Mouse (Mus musculus): ENCODE measurements around the gene Ptpn7. TPM values are rescaled to one million over a fixed set of nuclear protein-coding genes. Genes with fewer than 3 reads are reported as not detected.

Gene Ptpn7
- total and polyA plus RNA-seq, 2 experiments from 2014 or later: 0.10 to 0.11 TPM

GRCm38 (mm10) chr1:135148996-135149395 lies 16.5 kb downstream of the Ptpn7 start:
- Histone ChIP-seq H3K4me1 (ENCODE audit: insufficient read depth, low read length) (peaks cover 18% of the 10 kb centered on the region; the same call in 1 of the 2 replicates), H3K9me3 (ENCODE audit: low read length) (no peaks in the 10 kb centered on the region), H3K27ac (peak overlapping the region; percentile 98), H3K4me2 (ENCODE audit: low read depth, low read length) (peak overlapping the region; percentile 87), H3K9ac (replicated peaks; ENCODE audit: low read length) (peak overlapping the region; percentile 100; the same call in 1 of the 2 replicates), H3K4me3 (ENCODE audit: low read length) (peak overlapping the region; percentile 99), H3K36me3 (ENCODE audit: insufficient read depth, low read length) (peaks cover 4% of the 10 kb centered on the region; the same call in 1 of the 2 replicates), H3K27me3 (ENCODE audit: insufficient read depth, low read length) (no peaks in the 10 kb centered on the region)
- TF ChIP-seq CTCF (IDR thresholded peaks at IDR 0.05; ENCODE audit: low read depth): no peak; the same call in 1 of the 2 replicates
- DNase-seq (ENCODE audit: low spot score) (peak; percentile 80), ATAC-seq (peak; percentile 21; the same call in 1 of the 2 replicates)
- WGBS: 22% methylated on average over 5 of the region's 5 CpGs

GRCm38 (mm10) chr1:135154011-135154410 lies 21.5 kb downstream of the Ptpn7 start:
- Histone ChIP-seq H3K4me3 (ENCODE audit: low read length) (no peak overlapping the region), H3K27ac (peak overlapping the region; percentile 89), H3K36me3 (ENCODE audit: insufficient read depth, low read length) (peaks cover 16% of the 10 kb centered on the region; the same call in 1 of the 2 replicates), H3K4me2 (ENCODE audit: low read depth, low read length) (peak overlapping the region; percentile 30; the same call in 1 of the 2 replicates), H3K27me3 (ENCODE audit: insufficient read depth, low read length) (no peaks in the 10 kb centered on the region), H3K9me3 (ENCODE audit: low read length) (no peaks in the 10 kb centered on the region), H3K4me1 (ENCODE audit: insufficient read depth, low read length) (peaks cover 12% of the 10 kb centered on the region; the same call in 1 of the 2 replicates), H3K9ac (replicated peaks; ENCODE audit: low read length) (peak overlapping the region; percentile 56)
- ATAC-seq: peak; percentile 5
- WGBS: 22% methylated on average over 11 of the region's 13 CpGs
- no peak for DNase-seq (ENCODE audit: low spot score)
- no peak for TF ChIP-seq CTCF (IDR thresholded peaks at IDR 0.05; ENCODE audit: low read depth)

DNA sequence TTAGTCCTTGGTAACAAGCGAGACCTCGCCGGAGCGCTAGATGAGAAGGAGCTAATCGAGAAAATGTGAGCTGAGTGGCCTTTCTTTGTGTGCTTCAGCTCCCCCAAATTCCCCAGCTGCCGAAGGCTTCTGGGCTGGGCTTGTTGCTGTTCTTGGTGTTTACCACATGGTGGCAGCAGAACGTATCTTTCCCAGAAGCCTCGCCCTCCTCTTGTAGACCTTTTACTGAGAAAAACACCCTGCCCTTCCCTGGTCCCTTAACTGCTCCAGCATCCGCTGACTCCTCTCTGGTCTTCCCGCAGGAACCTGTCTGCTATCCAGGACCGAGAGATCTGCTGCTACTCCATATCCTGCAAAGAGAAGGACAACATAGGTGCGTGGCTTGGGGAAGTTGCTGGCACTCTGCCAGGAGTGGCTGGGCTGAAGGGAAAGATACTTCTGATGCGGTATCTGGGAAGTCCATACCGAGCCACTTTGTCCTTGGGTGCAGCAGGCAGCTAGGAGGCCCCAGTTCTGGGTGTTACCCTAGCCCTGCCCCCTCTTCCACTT lies 22.0 kb downstream of the Ptpn7 start:
- TF ChIP-seq CTCF (IDR thresholded peaks at IDR 0.05; ENCODE audit: low read depth): peak; percentile 83
- Histone ChIP-seq H3K4me1 (ENCODE audit: insufficient read depth, low read length) (peaks cover 9% of the 10 kb centered on the region; the same call in 1 of the 2 replicates), H3K27me3 (ENCODE audit: insufficient read depth, low read length) (no peaks in the 10 kb centered on the region), H3K9ac (replicated peaks; ENCODE audit: low read length) (peak overlapping the region; percentile 56), H3K9me3 (ENCODE audit: low read length) (no peaks in the 10 kb centered on the region), H3K27ac (peak overlapping the region; percentile 89), H3K4me3 (ENCODE audit: low read length) (no peak overlapping the region), H3K36me3 (ENCODE audit: insufficient read depth, low read length) (peaks cover 16% of the 10 kb centered on the region; the same call in 1 of the 2 replicates), H3K4me2 (ENCODE audit: low read depth, low read length) (peak overlapping the region; percentile 30; the same call in 1 of the 2 replicates)
- peak; percentile 96 for DNase-seq (ENCODE audit: low spot score)
- 2% methylated on average over 14 of the region's 14 CpGs for WGBS
- ATAC-seq: peak; percentile 34

DNA sequence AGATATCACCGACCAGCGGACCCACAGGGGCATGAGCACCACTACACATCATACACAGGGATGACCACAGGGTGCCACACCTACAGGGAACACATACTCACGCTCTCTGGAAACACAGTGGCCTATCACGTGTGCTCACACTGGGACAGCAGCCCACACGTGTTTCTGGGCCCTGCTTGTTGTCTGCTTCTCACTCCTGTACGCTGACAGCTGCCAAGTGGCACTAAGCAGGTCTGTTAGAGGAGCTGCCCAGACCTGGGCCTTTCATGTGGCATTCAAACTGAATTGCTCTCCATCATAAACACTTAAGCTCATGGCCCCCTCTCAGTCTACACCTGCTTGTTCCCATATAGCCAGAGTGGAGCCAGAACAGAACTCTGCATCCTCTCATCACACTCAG lies 23.8 kb downstream of the Ptpn7 start:
- Histone ChIP-seq H3K27me3 (ENCODE audit: insufficient read depth, low read length) (no peaks in the 10 kb centered on the region), H3K4me3 (ENCODE audit: low read length) (no peak overlapping the region), H3K27ac (peak overlapping the region; percentile 65; the same call in 1 of the 2 replicates), H3K9me3 (ENCODE audit: low read length) (no peaks in the 10 kb centered on the region), H3K36me3 (ENCODE audit: insufficient read depth, low read length) (peaks cover 13% of the 10 kb centered on the region; the same call in 1 of the 2 replicates), H3K9ac (replicated peaks; ENCODE audit: low read length) (no peak overlapping the region), H3K4me1 (ENCODE audit: insufficient read depth, low read length) (no peaks in the 10 kb centered on the region), H3K4me2 (ENCODE audit: low read depth, low read length) (no peak overlapping the region)
- no peak for ATAC-seq
- DNase-seq (ENCODE audit: low spot score): no peak
- TF ChIP-seq CTCF (IDR thresholded peaks at IDR 0.05; ENCODE audit: low read depth): no peak
- 69% methylated on average over 6 of the region's 6 CpGs for WGBS

- ATAC-seq: peak; percentile 90
- Histone ChIP-seq H3K4me3 (ENCODE audit: low read length) (no peak overlapping the region), H3K4me2 (ENCODE audit: low read depth, low read length) (no peak overlapping the region), H3K27me3 (ENCODE audit: insufficient read depth, low read length) (no peaks in the 10 kb centered on the region), H3K36me3 (ENCODE audit: insufficient read depth, low read length) (peaks cover 12% of the 10 kb centered on the region; the same call in 1 of the 2 replicates), H3K4me1 (ENCODE audit: insufficient read depth, low read length) (no peaks in the 10 kb centered on the region), H3K9me3 (ENCODE audit: low read length) (no peaks in the 10 kb centered on the region), H3K9ac (replicated peaks; ENCODE audit: low read length) (no peak overlapping the region), H3K27ac (peak overlapping the region; percentile 84)
- no peak for TF ChIP-seq CTCF (IDR thresholded peaks at IDR 0.05; ENCODE audit: low read depth)
- peak; percentile 89 for DNase-seq (ENCODE audit: low spot score)
- 18% methylated on average over 5 of the region's 5 CpGs for WGBS
These were observed 26.1 kb downstream of the Ptpn7 start for GRCm38 (mm10) chr1:135158633-135159032.

DNA sequence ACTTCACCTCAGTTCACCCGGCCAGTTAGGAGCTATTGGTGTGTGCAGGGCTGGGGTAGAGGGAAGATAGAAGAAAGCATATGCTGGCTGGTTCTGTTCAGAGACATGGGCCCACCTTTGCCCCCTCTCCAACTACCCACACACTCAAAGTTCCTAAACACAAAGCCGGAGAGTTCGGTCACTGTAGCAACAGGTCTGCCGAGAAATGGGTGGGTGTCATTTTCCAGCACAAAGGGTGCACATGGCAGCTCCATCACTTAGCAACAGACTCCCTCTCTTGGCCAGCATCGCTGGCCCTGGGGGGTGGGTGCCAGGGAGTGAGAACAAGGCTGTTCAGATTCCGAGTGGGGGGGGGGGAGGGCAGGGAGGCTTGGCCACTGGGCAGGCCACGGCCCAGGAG lies 26.6 kb downstream of the Ptpn7 start:
- no peak overlapping the region for H3K9ac ChIP-seq (replicated peaks; ENCODE audit: low read length)
- peak overlapping the region; percentile 84 for H3K27ac ChIP-seq
- no peak overlapping the region for H3K4me3 ChIP-seq (ENCODE audit: low read length)
- H3K9me3 ChIP-seq (ENCODE audit: low read length): no peaks in the 10 kb centered on the region
- H3K4me2 ChIP-seq (ENCODE audit: low read depth, low read length): no peak overlapping the region
- H3K36me3 ChIP-seq (ENCODE audit: insufficient read depth, low read length): peaks cover 12% of the 10 kb centered on the region; the same call in 1 of the 2 replicates
- H3K4me1 ChIP-seq (ENCODE audit: insufficient read depth, low read length): no peaks in the 10 kb centered on the region
- H3K27me3 ChIP-seq (ENCODE audit: insufficient read depth, low read length): no peaks in the 10 kb centered on the region
- 16% methylated on average over 7 of the region's 7 CpGs for WGBS
- DNase-seq (ENCODE audit: low spot score): peak; percentile 86
- peak; percentile 70 for ATAC-seq
- no peak for TF ChIP-seq CTCF (IDR thresholded peaks at IDR 0.05; ENCODE audit: low read depth)
